Mouse (Mus musculus) ES-E14 (cell line): ENCODE data around the gene Esrp2. TPM values are rescaled to one million over a fixed set of nuclear protein-coding genes. Genes with fewer than 3 reads are reported as not detected.

Source experiments
- DNase-seq: peaks from one replicate; pipeline ENCODE4 v3.0.0-alpha.2; 2013; ENCODE audit warnings: low read depth, low spot score
- H3K27ac ChIP-seq: 2 replicates; pipeline ENCODE4 v1.5.1; 2012; ENCODE audit warnings: low read depth, mild to moderate bottlenecking, low read length, moderate library complexity, mixed read lengths; ENCODE audit not compliant: poor library complexity, insufficient read depth, severe bottlenecking
- H3K36me3 ChIP-seq: 2 replicates; pipeline ENCODE4 v1.6.1; 2012; ENCODE audit warnings: mild to moderate bottlenecking, low read length, moderate library complexity, mixed read lengths; ENCODE audit not compliant: control insufficient read depth, poor library complexity, insufficient read depth, severe bottlenecking
- H3K4me1 ChIP-seq, 2 experiments: fragments of 150-350 bp in 1 of 2; sonication (generic) in 1 of 2; 2 replicates each; pipeline ENCODE4 v1.6.1; 2012; ENCODE audit warnings: low read length in 2 of 2, mild to moderate bottlenecking in 1 of 2, mixed read lengths in 1 of 2; ENCODE audit not compliant: control insufficient read depth in 2 of 2, insufficient read depth in 2 of 2, poor library complexity in 1 of 2
- H3K4me3 ChIP-seq, 2 experiments: fragments of 150-350 bp in 1 of 2; sonication (generic) in 1 of 2; 2 replicates each; pipeline ENCODE4 v1.5.1; 2012; ENCODE audit warnings: low read length in 2 of 2, low read depth in 1 of 2, mild to moderate bottlenecking in 1 of 2, mixed read lengths in 1 of 2; ENCODE audit not compliant: insufficient read depth in 1 of 2, poor library complexity in 1 of 2, severe bottlenecking in 1 of 2
- H3K9ac ChIP-seq: 2 replicates; pipeline ENCODE4 v1.6.1; 2012; ENCODE audit warnings: low read depth, mild to moderate bottlenecking, low read length, mixed read lengths; ENCODE audit not compliant: poor library complexity, insufficient read depth, severe bottlenecking
- H3K9me3 ChIP-seq: fragments of 150-350 bp; sonication (generic); 2 replicates; pipeline ENCODE4 v1.6.1; 2012; ENCODE audit warnings: low read depth, mild to moderate bottlenecking, low read length; ENCODE audit not compliant: control insufficient read depth, insufficient read depth
- CHD2 ChIP-seq: IDR thresholded peaks from 2 replicates; pipeline ENCODE4 v1.6.1; 2014; ENCODE audit warnings: mild to moderate bottlenecking, low read depth, low read length, inconsistent platforms
- HCFC1 ChIP-seq: IDR thresholded peaks from 2 replicates; pipeline ENCODE4 v1.6.1; 2012; ENCODE audit warnings: low read length, inconsistent platforms, borderline replicate concordance; ENCODE audit not compliant: insufficient read depth
- MAFK ChIP-seq: IDR thresholded peaks from 2 replicates; pipeline ENCODE4 v1.6.1; 2014; ENCODE audit warnings: mild to moderate bottlenecking, low read depth, low read length, inconsistent platforms; ENCODE audit not compliant: insufficient read depth
- ZC3H11A ChIP-seq: IDR thresholded peaks from 2 replicates; pipeline ENCODE4 v1.6.1; 2012; ENCODE audit warnings: low read depth, mild to moderate bottlenecking, inconsistent platforms, low read length, borderline replicate concordance
- ZNF384 ChIP-seq: IDR thresholded peaks from 2 replicates; pipeline ENCODE4 v1.6.1; 2012; ENCODE audit warnings: low read depth, low read length, inconsistent platforms
- in situ Hi-C, 2 experiments: fragments of 600-800 bp; cut with MboI; formaldehyde crosslinking; loops; one replicate each; pipeline ENCODE4 v1.15.1; 2025; ENCODE audit warnings: low sequenced_read_pairs in 2 of 2, inconsistent platforms in 1 of 2; ENCODE audit not compliant: unreplicated experiment in 2 of 2
- total RNA-seq: library from RNA; depleted of rRNA; stranded (reverse); fragments of 300-350 nt; gene quantifications from 2 replicates; pipeline ENCODE4 v1.2.3, GENCODE M21; 2012

Gene Esrp2
- total RNA-seq, 1 experiment: 12.5 TPM

DNA sequence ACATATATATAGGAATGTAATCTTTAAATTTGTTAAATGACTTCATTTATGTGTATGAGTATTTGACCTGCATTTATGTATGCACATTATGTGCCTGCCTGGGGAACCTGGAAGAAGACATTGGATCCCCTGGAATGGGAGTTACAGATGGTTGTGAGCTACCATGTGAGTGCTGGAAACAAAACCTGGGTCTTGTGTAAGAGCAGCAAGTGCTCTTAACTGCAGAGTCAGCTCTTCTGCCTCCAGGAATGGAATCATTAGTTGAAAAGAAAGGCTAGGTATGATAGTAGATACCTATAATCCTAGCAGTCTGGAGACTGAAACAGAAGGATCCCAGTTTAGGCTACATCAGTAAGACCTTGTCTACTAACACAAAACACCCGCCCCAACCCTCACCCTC is 10.7 kb downstream of the Esrp2 start:
- no peak overlapping the region for H3K4me3 ChIP-seq
- TF ChIP-seq ZNF384: no peak
- TF ChIP-seq ZC3H11A: no peak
- no peak for TF ChIP-seq CHD2
- TF ChIP-seq HCFC1: no peak
- TF ChIP-seq MAFK: no peak
- peaks cover 11% of the 10 kb centered on the region for H3K36me3 ChIP-seq
- no peak for DNase-seq
- no peak overlapping the region for H3K9ac ChIP-seq
- no peaks in the 10 kb centered on the region for H3K9me3 ChIP-seq
- no peaks in the 10 kb centered on the region for H3K4me1 ChIP-seq
- in situ Hi-C loops: no loop called here
- H3K27ac ChIP-seq: no peak overlapping the region

DNA sequence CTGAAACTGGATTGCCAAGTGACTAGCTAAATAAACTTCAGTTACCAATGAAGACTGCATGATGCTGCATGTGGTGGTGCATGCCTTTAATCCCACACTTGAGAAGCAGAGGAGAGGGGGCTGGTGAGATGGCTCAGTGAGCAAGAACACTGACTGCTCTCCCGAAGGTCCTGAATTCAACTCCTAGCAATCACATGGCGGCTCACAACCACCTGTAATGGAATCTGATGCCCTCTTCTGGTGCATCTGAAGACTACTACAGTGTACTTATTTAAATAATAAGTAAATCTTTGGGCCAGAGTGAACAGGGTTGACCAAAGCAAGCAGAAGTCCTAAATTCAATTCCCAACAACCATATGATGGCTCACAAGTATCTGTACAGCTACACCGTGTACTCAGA is 13.3 kb downstream of the Esrp2 start:
- in situ Hi-C loops: no loop called here
- TF ChIP-seq ZC3H11A (no peak), HCFC1 (no peak), ZNF384 (no peak)
- no peaks in the 10 kb centered on the region for H3K4me1 ChIP-seq
- H3K36me3 ChIP-seq: no peaks in the 10 kb centered on the region; the same call in 1 of the 2 replicates
- no peak overlapping the region for H3K27ac ChIP-seq
- no peaks in the 10 kb centered on the region for H3K9me3 ChIP-seq
- no peak overlapping the region for H3K4me3 ChIP-seq
- no peak overlapping the region for H3K9ac ChIP-seq
- DNase-seq: no peak

DNA sequence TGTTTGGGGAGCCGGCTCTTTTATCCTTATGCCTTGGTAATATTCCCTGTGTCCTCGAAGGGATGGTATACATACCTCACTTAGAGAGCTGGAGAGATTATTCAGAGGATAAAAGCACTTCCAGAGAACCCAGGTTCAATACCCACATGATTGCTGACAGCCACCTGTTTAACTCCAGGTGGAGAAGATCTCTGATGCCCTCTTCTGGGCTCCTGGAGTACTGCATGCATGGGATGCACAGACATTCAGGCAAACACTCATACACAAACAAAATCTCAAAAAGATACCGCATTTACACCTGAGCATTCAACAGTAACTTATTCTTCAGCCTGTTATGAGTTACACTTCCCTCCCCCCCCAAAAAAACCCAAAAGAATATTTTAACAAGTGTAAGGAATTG is 20.9 kb downstream of the Esrp2 start:
- Histone ChIP-seq H3K4me1 (peaks cover 0 to 2% of the 10 kb centered on the region in 2 experiments; a peak in 2 of 4 replicates), H3K27ac (no peak overlapping the region), H3K9me3 (no peaks in the 10 kb centered on the region), H3K36me3 (no peaks in the 10 kb centered on the region; the same call in 1 of the 2 replicates), H3K4me3 (no peak overlapping the region), H3K9ac (no peak overlapping the region)
- TF ChIP-seq CHD2: no peak
- 0 out of 2 replicates have a peak, but pooled peaks have one; percentile 26 for TF ChIP-seq MAFK
- in situ Hi-C loops: no loop called here
- DNase-seq: peak; percentile 61

DNA sequence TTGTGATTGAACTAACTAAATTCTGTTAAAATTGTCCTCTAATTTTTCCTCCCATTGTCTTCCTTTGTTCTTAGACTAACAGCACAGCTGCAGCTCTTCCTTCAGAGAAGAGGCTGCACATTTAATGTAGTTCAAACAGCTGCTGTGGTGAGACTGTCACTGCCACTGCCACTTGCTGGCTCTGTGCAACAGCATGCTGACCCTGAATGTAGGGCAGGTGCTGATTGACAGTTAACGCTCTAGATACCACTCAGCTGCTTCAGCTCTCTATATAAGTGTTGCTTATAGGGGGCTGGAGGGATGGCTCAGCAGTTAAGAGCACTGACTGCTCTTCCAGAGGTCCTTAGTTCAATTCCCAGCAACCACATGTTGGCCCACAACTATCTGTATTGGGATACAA is 24.3 kb downstream of the Esrp2 start:
- no peak overlapping the region for H3K4me3 ChIP-seq
- peaks cover 0 to 2% of the 10 kb centered on the region in 2 experiments; a peak in 2 of 4 replicates for H3K4me1 ChIP-seq
- in situ Hi-C loops: no loop called here
- DNase-seq: no peak
- TF ChIP-seq MAFK: no peak
- TF ChIP-seq ZC3H11A: no peak
- no peak for TF ChIP-seq CHD2
- TF ChIP-seq ZNF384: no peak
- no peak for TF ChIP-seq HCFC1
- H3K36me3 ChIP-seq: peaks cover 10% of the 10 kb centered on the region
- no peak overlapping the region for H3K27ac ChIP-seq
- no peaks in the 10 kb centered on the region for H3K9me3 ChIP-seq
- H3K9ac ChIP-seq: no peak overlapping the region

DNA sequence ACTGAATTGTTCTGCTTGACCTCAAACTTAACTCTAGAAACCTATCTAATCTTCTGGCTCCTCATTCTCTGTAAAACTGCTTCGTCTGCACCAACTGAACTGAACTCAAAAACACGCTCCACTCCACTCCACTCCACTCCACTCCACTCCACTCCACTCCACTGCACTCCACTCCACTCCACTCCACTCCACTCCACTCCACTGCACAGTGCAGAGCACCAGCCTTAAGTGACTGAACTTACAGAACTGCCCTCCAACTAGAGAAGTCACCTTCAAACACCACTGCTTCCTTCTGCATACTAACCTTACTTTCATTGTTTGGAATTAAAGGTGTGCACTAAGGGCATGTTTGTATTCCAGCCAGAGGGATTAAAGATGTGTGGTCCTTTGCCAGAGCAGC is 24.7 kb downstream of the Esrp2 start:
- Histone ChIP-seq H3K4me1 (peaks cover 0 to 2% of the 10 kb centered on the region in 2 experiments; a peak in 2 of 4 replicates), H3K27ac (peak overlapping the region; percentile 10; the same call in 1 of the 2 replicates), H3K9ac (no peak overlapping the region), H3K36me3 (peaks cover 10% of the 10 kb centered on the region), H3K9me3 (no peaks in the 10 kb centered on the region), H3K4me3 (no peak overlapping the region)
- no peak for DNase-seq
- in situ Hi-C loops: no loop called here
- TF ChIP-seq CHD2: no peak
- TF ChIP-seq HCFC1: no peak
- TF ChIP-seq MAFK: no peak
- no peak for TF ChIP-seq ZC3H11A
- TF ChIP-seq ZNF384: no peak
